Mouse (Mus musculus) heart, postnatal 0 days (tissue): Measurements from ENCODE around the gene Bglap3. TPM values are rescaled to one million over a fixed set of nuclear protein-coding genes. Genes with fewer than 3 reads are reported as not detected.
A peak's percentile ranks its signal among the peaks of the same experiment; 100 is the strongest.

Experiments used
- ATAC-seq: fragments of 200-750 bp; cut with Nextera tagmentation; 2 replicates; pipeline ENCODE4 v1.8.0; 2017; ENCODE audit warnings: low read depth, moderate number of reproducible peaks, moderate library complexity; ENCODE audit not compliant: insufficient read depth
- DNase-seq: peaks from one replicate; pipeline ENCODE4 v3.0.0-alpha.2; 2016; ENCODE audit warnings: low spot score
- H3K27ac ChIP-seq: fragments of 300-500 bp; sonication (generic); 2 replicates; pipeline ENCODE4 v1.5.1; 2014; ENCODE audit warnings: low read depth, mild to moderate bottlenecking
- H3K27me3 ChIP-seq: fragments of 300-500 bp; sonication (generic); 2 replicates; pipeline ENCODE4 v1.6.1; 2014; ENCODE audit warnings: low read length, mixed read lengths; ENCODE audit not compliant: control insufficient read depth, insufficient read depth
- H3K36me3 ChIP-seq: fragments of 300-500 bp; sonication (generic); replicated peaks from 2 replicates; pipeline ENCODE4 v1.6.1; 2014; ENCODE audit warnings: low read length, mixed read lengths; ENCODE audit not compliant: control insufficient read depth, insufficient read depth
- H3K4me1 ChIP-seq: fragments of 300-500 bp; sonication (generic); 2 replicates; pipeline ENCODE4 v1.6.1; 2014; ENCODE audit warnings: antibody characterized with exemption; ENCODE audit not compliant: control insufficient read depth, insufficient read depth
- H3K4me2 ChIP-seq: fragments of 300-500 bp; sonication (generic); 2 replicates; pipeline ENCODE4 v1.6.1; 2014; ENCODE audit warnings: low read depth, mild to moderate bottlenecking, low read length, moderate library complexity
- H3K4me3 ChIP-seq: fragments of 300-500 bp; sonication (generic); 2 replicates; pipeline ENCODE4 v1.5.1; 2014; ENCODE audit warnings: low read depth, low read length
- H3K9ac ChIP-seq: fragments of 300-500 bp; sonication (generic); replicated peaks from 2 replicates; pipeline ENCODE4 v1.6.1; 2014; ENCODE audit warnings: low read depth, low read length, mixed read lengths
- H3K9me3 ChIP-seq: fragments of 300-500 bp; sonication (generic); replicated peaks from 2 replicates; pipeline ENCODE4 v1.6.1; 2016; ENCODE audit warnings: low read length; ENCODE audit not compliant: control insufficient read depth
- CTCF ChIP-seq: IDR thresholded peaks from 2 replicates; pipeline ENCODE4 v1.5.1; 2016; ENCODE audit warnings: antibody characterized with exemption, control low read depth, low read depth
- EP300 ChIP-seq: IDR thresholded peaks from 2 replicates; pipeline ENCODE4 v1.6.1; 2016; ENCODE audit warnings: antibody characterized with exemption, low read depth
- WGBS: fragments of 180-500 bp; shearing (Covaris S2); extraction: QIAGEN DNeasy Blood & Tissue Kit; methylation state at CpG from one replicate; pipeline ENCODE4 v1.1.7; 2014; 5-methylcytosine and 5-hydroxymethylcytosine counted together
- polyA plus RNA-seq: library from polyadenylated mRNA; unstranded; fragments of >200 nt; fragmentation: Nextera tagmentation; extraction: Ambion mirVana; gene quantifications from 2 replicates; pipeline ENCODE4 v1.2.1, GENCODE M21; 2015
- total RNA-seq: library from RNA; depleted of rRNA; stranded (reverse); fragments of >200 nt; gene quantifications from 2 replicates; pipeline ENCODE4 v1.2.3, GENCODE M21; 2014; ENCODE audit warnings: low replicate concordance

The Bglap3 gene
- total and polyA plus RNA-seq, 2 experiments from 2014 or later: not detected

GRCm38 (mm10) chr3:88361096-88361495 is 11.4 kb downstream of the Bglap3 start:
- H3K9me3 ChIP-seq: no peaks in the 10 kb centered on the region
- TF ChIP-seq CTCF (no peak), EP300 (no peak)
- H3K27me3 ChIP-seq: peaks cover 9% of the 10 kb centered on the region
- no peak overlapping the region for H3K27ac ChIP-seq
- no peak overlapping the region; the same call in 1 of the 2 replicates for H3K9ac ChIP-seq
- no peak overlapping the region for H3K4me2 ChIP-seq
- no peak overlapping the region for H3K4me3 ChIP-seq
- WGBS: 62% methylated on average over 6 of the region's 6 CpGs
- DNase-seq (no peak), ATAC-seq (no peak)
- peaks cover 65% of the 10 kb centered on the region for H3K36me3 ChIP-seq
- no peaks in the 10 kb centered on the region; the same call in 1 of the 2 replicates for H3K4me1 ChIP-seq

GRCm38 (mm10) chr3:88359989-88360388 is 12.6 kb downstream of the Bglap3 start:
- Histone ChIP-seq H3K4me1 (no peaks in the 10 kb centered on the region; the same call in 1 of the 2 replicates), H3K27ac (no peak overlapping the region)
- ATAC-seq: no peak

GRCm38 (mm10) chr3:88359584-88359983 is 13.0 kb downstream of the Bglap3 start:
- no peak for TF ChIP-seq EP300
- no peak for TF ChIP-seq CTCF
- no peak overlapping the region for H3K4me3 ChIP-seq
- 0 out of 2 replicates have a peak overlapping the region, but pooled peaks have one; percentile 2 for H3K9ac ChIP-seq
- no peak for ATAC-seq
- DNase-seq: no peak
- H3K36me3 ChIP-seq: peaks cover 79% of the 10 kb centered on the region
- H3K4me2 ChIP-seq: no peak overlapping the region
- no peaks in the 10 kb centered on the region for H3K27me3 ChIP-seq
- H3K4me1 ChIP-seq: no peaks in the 10 kb centered on the region; the same call in 1 of the 2 replicates
- H3K27ac ChIP-seq: no peak overlapping the region
- H3K9me3 ChIP-seq: no peaks in the 10 kb centered on the region
- 44% methylated on average over 5 of the region's 5 CpGs for WGBS

More at GRCm38 (mm10) chr3:88359989-88360388, 12.6 kb downstream of the Bglap3 start:
- no peaks in the 10 kb centered on the region for H3K27me3 ChIP-seq
- H3K36me3 ChIP-seq: peaks cover 76% of the 10 kb centered on the region
- 66% methylated on average over 3 of the region's 3 CpGs for WGBS
- 0 out of 2 replicates have a peak overlapping the region, but pooled peaks have one; percentile 2 for H3K9ac ChIP-seq
- no peaks in the 10 kb centered on the region for H3K9me3 ChIP-seq
- DNase-seq: no peak
- TF ChIP-seq CTCF (no peak), EP300 (no peak)
- no peak overlapping the region for H3K4me3 ChIP-seq
- H3K4me2 ChIP-seq: no peak overlapping the region

GRCm38 (mm10) chr3:88354396-88355165 is 18.0 kb downstream of the Bglap3 start:
- Histone ChIP-seq H3K27ac (no peak overlapping the region), H3K4me3 (no peak overlapping the region), H3K9ac (no peak overlapping the region), H3K4me2 (no peak overlapping the region), H3K9me3 (no peaks in the 10 kb centered on the region), H3K36me3 (peaks cover 100% of the 10 kb centered on the region), H3K4me1 (no peaks in the 10 kb centered on the region), H3K27me3 (no peaks in the 10 kb centered on the region)
- DNase-seq (no peak), ATAC-seq (no peak)
- TF ChIP-seq EP300: no peak
- TF ChIP-seq CTCF: peak; percentile 12; the same call in 1 of the 2 replicates
- 87% methylated on average over 8 of the region's 8 CpGs for WGBS

- DNase-seq (no peak), ATAC-seq (no peak)
- TF ChIP-seq CTCF (no peak), EP300 (no peak)
- H3K27ac ChIP-seq: no peak overlapping the region
- 83% methylated on average over 9 of the region's 9 CpGs for WGBS
- H3K4me2 ChIP-seq: no peak overlapping the region
- H3K9ac ChIP-seq: no peak overlapping the region
- H3K36me3 ChIP-seq: peaks cover 100% of the 10 kb centered on the region
- no peaks in the 10 kb centered on the region for H3K9me3 ChIP-seq
- H3K27me3 ChIP-seq: no peaks in the 10 kb centered on the region
- H3K4me1 ChIP-seq: no peaks in the 10 kb centered on the region
- no peak overlapping the region for H3K4me3 ChIP-seq
These were observed 19.6 kb downstream of the Bglap3 start for GRCm38 (mm10) chr3:88352907-88353306.

- no peak for ATAC-seq
- no peak overlapping the region for H3K4me2 ChIP-seq
- no peaks in the 10 kb centered on the region for H3K27me3 ChIP-seq
- H3K9me3 ChIP-seq: no peaks in the 10 kb centered on the region
- no peak overlapping the region for H3K27ac ChIP-seq
- no peak overlapping the region for H3K9ac ChIP-seq
- 65% methylated on average over 13 of the region's 13 CpGs for WGBS
- DNase-seq: no peak
- H3K36me3 ChIP-seq: peaks cover 100% of the 10 kb centered on the region
- TF ChIP-seq EP300: no peak
- TF ChIP-seq CTCF: no peak
- no peaks in the 10 kb centered on the region for H3K4me1 ChIP-seq
- no peak overlapping the region for H3K4me3 ChIP-seq
These were observed 21.8 kb downstream of the Bglap3 start for GRCm38 (mm10) chr3:88350732-88351131.
